Mouse (Mus musculus) stomach, postnatal 0 days (tissue): ENCODE data around the gene Nos3.

ENCODE experiments used
- CTCF ChIP-seq: IDR thresholded peaks from 2 replicates; pipeline ENCODE4 v1.5.1; 2016; ENCODE audit warnings: antibody characterized with exemption, low read depth, mild to moderate bottlenecking, moderate library complexity
- EP300 ChIP-seq: optimal IDR thresholded peaks from 2 replicates; pipeline ENCODE3; 2016; ENCODE audit warnings: antibody characterized with exemption

GRCm38 (mm10) chr5:24391864-24392263 is 27.3 kb downstream of the Nos3 start, which contains the start of gene Atg9b:
- no peak for TF ChIP-seq CTCF
- no peak for TF ChIP-seq EP300
